Mouse (Mus musculus) hindbrain, embryonic 11.5 days (tissue): ENCODE measurements around the gene Ogg1. TPM values are rescaled to one million over a fixed set of nuclear protein-coding genes. Genes with fewer than 3 reads are reported as not detected.

ENCODE experiments used
- ATAC-seq: fragments of 200-750 bp; cut with Nextera tagmentation; 2 replicates; pipeline ENCODE4 v1.8.0; 2017; ENCODE audit warnings: mild to moderate bottlenecking, moderate TSS enrichment, moderate library complexity; ENCODE audit not compliant: low FRiP score
- DNase-seq: peaks from one replicate; pipeline ENCODE4 v3.0.0-alpha.2; 2015; ENCODE audit warnings: low spot score
- H3K27ac ChIP-seq: fragments of 300-500 bp; sonication (generic); 2 replicates; pipeline ENCODE4 v1.5.1; 2014; ENCODE audit warnings: mild to moderate bottlenecking, low read depth, low read length
- H3K27me3 ChIP-seq: fragments of 300-500 bp; sonication (generic); 2 replicates; pipeline ENCODE4 v1.6.1; 2014; ENCODE audit warnings: mild to moderate bottlenecking, low read length, moderate library complexity, mixed read lengths; ENCODE audit not compliant: control insufficient read depth, insufficient read depth
- H3K36me3 ChIP-seq: fragments of 300-500 bp; sonication (generic); 2 replicates; pipeline ENCODE4 v1.6.1; 2014; ENCODE audit warnings: mild to moderate bottlenecking, low read length, moderate library complexity, mixed read lengths; ENCODE audit not compliant: control insufficient read depth, insufficient read depth
- H3K4me1 ChIP-seq: fragments of 300-500 bp; sonication (generic); replicated peaks from 2 replicates; pipeline ENCODE4 v1.6.1; 2014; ENCODE audit warnings: low read length, mixed read lengths; ENCODE audit not compliant: control insufficient read depth, insufficient read depth
- H3K4me2 ChIP-seq: fragments of 300-500 bp; sonication (generic); replicated peaks from 2 replicates; pipeline ENCODE4 v1.6.1; 2014; ENCODE audit warnings: mild to moderate bottlenecking, low read depth, low read length
- H3K4me3 ChIP-seq: fragments of 300-500 bp; sonication (generic); 2 replicates; pipeline ENCODE4 v1.5.1; 2014; ENCODE audit warnings: low read depth, low read length
- H3K9ac ChIP-seq: fragments of 300-500 bp; sonication (generic); 2 replicates; pipeline ENCODE4 v1.6.1; 2014; ENCODE audit warnings: low read depth, low read length
- H3K9me3 ChIP-seq: fragments of 300-500 bp; sonication (generic); 2 replicates; pipeline ENCODE4 v1.6.1; 2016; ENCODE audit warnings: low read length; ENCODE audit not compliant: control insufficient read depth
- whole genome bisulfite sequencing: fragments of 180-500 bp; shearing (Covaris S2); extraction: QIAGEN DNeasy Blood & Tissue Kit; methylation state at CpG from one replicate; pipeline ENCODE4 v1.1.7; 2014; 5-methylcytosine and 5-hydroxymethylcytosine counted together
- polyA plus RNA-seq: library from polyadenylated mRNA; unstranded; fragments of >200 nt; fragmentation: Nextera tagmentation; extraction: Ambion mirVana; gene quantifications from 2 replicates; pipeline ENCODE4 v1.2.1, GENCODE M21; 2014

Ogg1 gene
- polyA plus RNA-seq, 1 experiment from 2014 or later = 10.5 TPM

DNA sequence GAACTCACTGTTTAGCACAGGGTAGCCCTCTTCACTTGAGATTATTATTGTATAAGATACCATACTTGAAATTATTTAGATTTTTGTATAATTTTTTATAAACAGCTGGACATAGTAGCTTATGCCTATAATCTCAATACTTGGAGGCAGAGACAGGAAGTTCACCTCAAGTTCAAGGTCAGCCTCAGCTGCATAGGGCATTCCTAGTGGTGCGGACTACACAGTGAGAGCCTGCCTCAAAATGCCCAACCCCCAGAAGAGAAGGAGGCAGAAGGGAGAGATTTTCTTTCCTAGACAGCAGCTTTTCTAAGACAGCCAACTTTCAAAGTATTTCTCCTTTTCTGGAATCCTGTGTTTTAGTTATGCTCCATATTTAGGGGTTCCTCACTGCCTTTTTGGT lies 24.4 kb downstream of the Ogg1 start:
- Histone ChIP-seq H3K4me2 (no peak overlapping the region), H3K9ac (no peak overlapping the region), H3K27ac (no peak overlapping the region), H3K36me3 (no peaks in the 10 kb centered on the region), H3K4me1 (no peaks in the 10 kb centered on the region), H3K4me3 (no peak overlapping the region), H3K27me3 (no peaks in the 10 kb centered on the region), H3K9me3 (no peaks in the 10 kb centered on the region)
- WGBS = 80% methylated on average over 1 of the region's 1 CpGs
- DNase-seq (no peak), ATAC-seq (no peak)

- H3K27me3 ChIP-seq = no peaks in the 10 kb centered on the region
- H3K9ac ChIP-seq = no peak overlapping the region
- no peaks in the 10 kb centered on the region for H3K36me3 ChIP-seq
- 62% methylated on average over 10 of the region's 10 CpGs for WGBS
- H3K4me2 ChIP-seq = no peak overlapping the region
- H3K27ac ChIP-seq = no peak overlapping the region
- DNase-seq (no peak), ATAC-seq (no peak)
- H3K4me1 ChIP-seq = no peaks in the 10 kb centered on the region
- no peaks in the 10 kb centered on the region for H3K9me3 ChIP-seq
- no peak overlapping the region for H3K4me3 ChIP-seq
Observed at GRCm38 (mm10) chr6:113351653-113352052, 24.9 kb downstream of the Ogg1 start.

GRCm38 (mm10) chr6:113352820-113353219 lies 26.0 kb downstream of the Ogg1 start:
- Histone ChIP-seq H3K9me3 (no peaks in the 10 kb centered on the region), H3K4me1 (no peaks in the 10 kb centered on the region), H3K4me3 (no peak overlapping the region), H3K9ac (no peak overlapping the region), H3K36me3 (no peaks in the 10 kb centered on the region), H3K27ac (no peak overlapping the region), H3K4me2 (no peak overlapping the region), H3K27me3 (no peaks in the 10 kb centered on the region)
- DNase-seq (no peak), ATAC-seq (no peak)
- 80% methylated on average over 3 of the region's 3 CpGs for WGBS

GRCm38 (mm10) chr6:113353696-113354095 lies 26.9 kb downstream of the Ogg1 start:
- Histone ChIP-seq H3K36me3 (no peaks in the 10 kb centered on the region), H3K4me1 (no peaks in the 10 kb centered on the region), H3K9ac (no peak overlapping the region), H3K27ac (no peak overlapping the region), H3K4me2 (no peak overlapping the region), H3K27me3 (no peaks in the 10 kb centered on the region), H3K4me3 (no peak overlapping the region), H3K9me3 (no peaks in the 10 kb centered on the region)
- DNase-seq = no peak
- whole genome bisulfite sequencing = 83% methylated on average over 3 of the region's 3 CpGs
- ATAC-seq = no peak

DNA sequence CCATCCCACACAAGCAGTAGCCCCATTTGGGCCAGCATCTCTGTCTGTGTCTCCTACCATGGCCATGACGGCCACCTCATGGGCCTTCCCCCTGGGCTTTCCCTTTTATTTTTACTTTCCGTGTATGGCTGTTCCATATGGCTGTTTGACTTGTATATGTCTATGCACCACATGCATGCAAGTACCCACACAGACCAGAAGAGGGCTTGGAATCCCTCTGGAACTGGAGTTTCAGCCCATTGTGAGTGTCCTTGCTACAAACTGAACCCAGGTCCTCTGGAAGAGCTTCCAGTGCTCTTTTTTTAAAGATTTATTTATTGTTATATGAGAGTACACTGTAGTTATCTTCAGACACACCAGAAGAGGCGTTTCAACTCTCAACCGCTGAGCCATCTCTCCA lies 34.7 kb downstream of the Ogg1 start:
- Histone ChIP-seq H3K9ac (no peak overlapping the region), H3K4me1 (no peaks in the 10 kb centered on the region), H3K4me3 (no peak overlapping the region), H3K9me3 (no peaks in the 10 kb centered on the region), H3K4me2 (no peak overlapping the region), H3K36me3 (no peaks in the 10 kb centered on the region), H3K27me3 (no peaks in the 10 kb centered on the region), H3K27ac (no peak overlapping the region)
- ATAC-seq = no peak
- DNase-seq = no peak
- WGBS = 67% methylated on average over 4 of the region's 4 CpGs

GRCm38 (mm10) chr6:113362241-113362640 lies 35.5 kb downstream of the Ogg1 start:
- Histone ChIP-seq H3K27ac (no peak overlapping the region), H3K4me2 (no peak overlapping the region), H3K36me3 (no peaks in the 10 kb centered on the region), H3K4me1 (no peaks in the 10 kb centered on the region), H3K9me3 (no peaks in the 10 kb centered on the region), H3K4me3 (no peak overlapping the region), H3K27me3 (no peaks in the 10 kb centered on the region), H3K9ac (no peak overlapping the region)
- 100% methylated on average over 1 of the region's 1 CpGs for WGBS
- ATAC-seq (no peak), DNase-seq (no peak)

DNA sequence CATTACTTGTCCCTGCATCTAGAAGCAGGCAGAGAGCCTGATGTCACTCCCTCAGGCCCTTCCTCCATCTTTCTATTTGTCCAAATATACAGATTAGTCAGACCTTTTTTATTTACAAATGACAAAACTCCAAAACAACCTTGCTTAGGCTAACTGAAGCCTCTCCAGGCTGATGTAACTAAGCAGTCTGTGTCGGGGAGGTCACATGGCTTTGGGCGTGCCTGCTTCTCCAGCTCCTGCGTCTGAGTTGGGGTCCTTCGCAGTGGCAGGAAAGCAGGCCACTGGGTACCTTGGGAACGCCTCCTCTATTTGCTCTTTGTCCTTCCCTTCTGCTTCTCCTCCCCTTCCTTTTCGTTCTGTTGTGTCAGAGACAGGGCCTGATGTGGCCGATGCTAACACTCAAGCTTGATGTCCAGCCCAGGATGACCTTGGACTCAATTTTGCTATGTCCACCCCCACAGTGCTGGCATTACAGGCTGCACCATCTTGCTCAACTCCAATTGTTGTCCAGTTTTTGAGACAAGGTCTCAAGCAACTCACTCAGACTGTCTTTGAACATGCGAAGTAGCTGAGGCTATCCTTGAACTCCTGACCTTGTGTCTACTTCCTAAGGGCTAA lies 37.9 kb downstream of the Ogg1 start:
- Histone ChIP-seq H3K9me3 (no peaks in the 10 kb centered on the region), H3K4me3 (no peak overlapping the region), H3K9ac (no peak overlapping the region), H3K4me1 (no peaks in the 10 kb centered on the region), H3K27ac (no peak overlapping the region), H3K36me3 (no peaks in the 10 kb centered on the region), H3K4me2 (no peak overlapping the region), H3K27me3 (no peaks in the 10 kb centered on the region)
- ATAC-seq = no peak
- no peak for DNase-seq
- WGBS = 70% methylated on average over 8 of the region's 8 CpGs

DNA sequence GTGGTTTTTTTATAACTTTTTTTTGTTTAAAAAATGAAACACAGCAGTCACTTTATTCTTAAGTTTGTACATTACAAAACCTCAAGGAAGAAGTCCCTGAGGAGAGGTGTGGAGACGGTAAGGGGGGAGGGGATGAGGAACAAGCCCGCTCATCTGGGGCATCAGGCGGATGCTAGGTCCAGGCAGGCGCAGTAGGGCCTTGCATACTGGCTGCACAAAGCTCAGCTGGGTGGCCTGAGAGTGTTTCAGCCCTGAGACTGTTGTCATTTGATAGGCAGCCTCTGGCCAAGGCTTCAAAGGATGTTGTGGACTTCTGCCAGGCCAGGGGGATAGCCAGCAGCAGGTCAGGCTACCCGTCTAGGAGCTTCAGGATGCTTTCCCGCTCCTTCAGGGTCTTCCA lies 39.9 kb downstream of the Ogg1 start:
- Histone ChIP-seq H3K9me3 (no peaks in the 10 kb centered on the region), H3K4me2 (no peak overlapping the region), H3K4me3 (no peak overlapping the region), H3K4me1 (no peaks in the 10 kb centered on the region), H3K36me3 (no peaks in the 10 kb centered on the region), H3K27me3 (no peaks in the 10 kb centered on the region), H3K9ac (no peak overlapping the region), H3K27ac (no peak overlapping the region)
- no peak for DNase-seq
- ATAC-seq = no peak
- 87% methylated on average over 6 of the region's 6 CpGs for whole genome bisulfite sequencing

GRCm38 (mm10) chr6:113367574-113367973 lies 40.8 kb downstream of the Ogg1 start:
- H3K9me3 ChIP-seq = no peaks in the 10 kb centered on the region
- H3K27me3 ChIP-seq = no peaks in the 10 kb centered on the region
- 95% methylated on average over 1 of the region's 1 CpGs for WGBS
- H3K4me1 ChIP-seq = no peaks in the 10 kb centered on the region
- no peak for DNase-seq
- no peak for ATAC-seq
- H3K36me3 ChIP-seq = no peaks in the 10 kb centered on the region
- H3K4me3 ChIP-seq = no peak overlapping the region
- H3K27ac ChIP-seq = no peak overlapping the region
- H3K4me2 ChIP-seq = no peak overlapping the region
- no peak overlapping the region for H3K9ac ChIP-seq
